Mouse (Mus musculus) spleen, embryonic (tissue): ENCODE data around the gene Hp.

Experiments used
- CTCF ChIA-PET: fragments of 350-600 bp; sonication (Branson Sonifier 250); formaldehyde crosslinking; loops from one replicate; lab custom pipeline; 2022; lab: Charles Lee

Gene Hp

GRCm38 (mm10) chr8:109564766-109565165, 14.2 kb downstream of the Hp start:
- CTCF ChIA-PET, result no interaction called here

DNA sequence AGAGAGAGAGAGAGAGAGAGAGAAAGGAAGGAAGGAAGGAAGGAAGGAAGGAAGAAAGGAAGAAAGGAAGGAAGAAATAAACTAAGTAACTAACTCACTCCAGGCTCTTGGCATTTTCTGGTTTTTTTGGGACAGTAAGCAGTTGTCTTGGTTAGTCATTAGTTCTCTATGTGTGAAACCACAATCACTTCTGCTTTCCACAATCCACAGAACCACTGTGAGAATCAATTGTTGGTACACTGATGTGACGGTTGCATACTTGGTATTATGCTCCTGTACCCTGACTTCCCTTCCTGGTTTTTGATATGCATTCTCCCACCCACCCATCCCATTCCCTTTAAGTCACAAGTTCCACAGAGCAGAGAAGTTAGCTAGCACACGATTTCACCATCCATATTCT, 15.1 kb downstream of the Hp start:
- CTCF ChIA-PET, result interaction anchor here (0.7 kb wide), 1 partner anchor 270 kb away, joined by 6 read pairs; no protein-coding TSS in a partner anchor

- CTCF ChIA-PET, result interaction anchor here (0.6 kb wide), 1 partner anchor 1074 kb away, joined by 6 read pairs; no protein-coding TSS in a partner anchor
Measured at GRCm38 (mm10) chr8:109551663-109552062, 27.3 kb downstream of the Hp start.

GRCm38 (mm10) chr8:109544049-109544448, 34.9 kb downstream of the Hp start:
- CTCF ChIA-PET, result no interaction called here

DNA sequence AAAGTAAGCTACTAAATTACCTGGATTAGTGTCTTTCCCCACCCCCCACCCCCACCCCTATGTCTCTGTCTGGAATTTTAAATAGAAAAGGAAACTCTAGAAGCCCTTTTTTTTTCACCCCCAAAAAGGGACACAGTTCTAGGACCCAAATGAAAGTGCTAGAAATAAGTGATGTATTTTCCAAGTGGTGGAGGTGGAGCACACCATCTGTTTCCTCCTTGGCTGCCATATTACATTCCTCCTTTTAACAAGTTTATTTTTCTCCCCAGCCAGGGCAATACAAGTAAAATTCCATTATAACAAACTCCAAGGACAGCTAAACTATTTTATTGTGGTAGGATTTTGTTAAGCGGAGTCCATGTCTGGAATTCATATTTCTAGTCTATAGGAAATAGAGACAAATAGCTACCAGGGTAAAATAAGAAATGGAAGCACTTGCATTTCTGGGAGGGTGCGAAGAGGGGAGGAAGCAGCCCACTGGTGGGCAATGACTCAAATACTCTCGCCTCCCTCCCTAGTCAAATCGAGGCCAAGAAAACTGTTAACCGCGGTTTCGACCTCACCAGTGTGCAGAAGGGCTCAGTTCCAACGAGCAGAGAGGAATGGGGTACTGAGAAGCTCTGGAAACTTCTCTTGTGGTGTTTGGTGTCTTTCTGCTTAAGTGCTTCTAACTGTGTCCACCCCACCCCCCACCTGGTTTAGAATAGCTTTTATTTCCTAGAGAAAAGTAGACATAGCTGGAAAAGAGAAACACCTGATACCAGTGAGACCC, 36.0 kb downstream of the Hp start:
- CTCF ChIA-PET, result no interaction called here

- CTCF ChIA-PET, result no interaction called here
Measured at GRCm38 (mm10) chr8:109542165-109542564, 36.8 kb downstream of the Hp start.

GRCm38 (mm10) chr8:109536703-109537102, 42.3 kb downstream of the Hp start:
- CTCF ChIA-PET, result interaction anchor here (0.7 kb wide), 1 partner anchor 20 kb away, joined by 10 read pairs; no protein-coding TSS in a partner anchor

- CTCF ChIA-PET, result interaction anchor here (0.6 kb wide), 1 partner anchor 79 kb away, joined by 7 read pairs; no protein-coding TSS in a partner anchor
Measured at GRCm38 (mm10) chr8:109535140-109535990, 43.6 kb downstream of the Hp start.
